Mouse (Mus musculus) brown adipose tissue, adult 24 weeks (tissue): Measurements from ENCODE around the gene Pias4. TPM values are rescaled to one million over a fixed set of nuclear protein-coding genes. Genes with fewer than 3 reads are reported as not detected.

Experiments used
- H3K27ac ChIP-seq: fragments of 200-500 bp; replicated peaks from 2 replicates; pipeline ENCODE4 v1.5.1; 2012; ENCODE audit warnings: low read depth, mild to moderate bottlenecking, low read length
- H3K4me1 ChIP-seq: fragments of 200-500 bp; 2 replicates; pipeline ENCODE4 v1.6.1; 2012; ENCODE audit warnings: low read length, mixed read lengths; ENCODE audit not compliant: control insufficient read depth, insufficient read depth, insufficient read length
- H3K4me3 ChIP-seq: fragments of 200-500 bp; 2 replicates; pipeline ENCODE4 v1.5.1; 2012; ENCODE audit warnings: low read depth, mild to moderate bottlenecking, low read length, moderate library complexity; ENCODE audit not compliant: insufficient read depth
- polyA plus RNA-seq: library from polyadenylated mRNA; stranded (reverse); fragments of >200 nt; gene quantifications from 2 replicates; pipeline ENCODE4 v1.2.4, GENCODE M21; 2012; ENCODE audit not compliant: missing spikeins, insufficient read depth, insufficient read length

The Pias4 gene
- polyA plus RNA-seq, 1 experiment = 10.3 TPM

DNA sequence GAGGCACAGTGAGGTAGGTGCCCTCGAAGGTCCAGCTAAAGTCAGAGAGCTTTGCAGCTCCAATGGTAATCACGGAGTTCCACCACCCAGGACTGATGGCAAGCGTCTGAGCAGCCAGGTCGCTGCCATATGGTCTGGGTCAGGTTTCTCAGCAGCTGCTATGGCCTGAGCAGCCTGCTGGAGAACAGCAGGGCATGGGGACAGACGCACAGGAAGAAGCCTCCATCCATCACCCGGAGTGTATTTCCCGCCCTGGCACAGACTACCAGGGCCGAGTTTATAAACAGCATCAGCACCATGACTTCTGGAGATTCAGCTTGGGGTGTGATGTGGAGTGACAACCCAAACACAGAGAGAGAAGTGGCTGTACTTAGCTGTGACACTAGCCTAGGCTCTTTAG, 2.6 kb downstream of the Pias4 start:
- H3K4me3 ChIP-seq = no peak overlapping the region
- H3K27ac ChIP-seq = no peak overlapping the region
- H3K4me1 ChIP-seq = peaks cover 17% of the 10 kb centered on the region

DNA sequence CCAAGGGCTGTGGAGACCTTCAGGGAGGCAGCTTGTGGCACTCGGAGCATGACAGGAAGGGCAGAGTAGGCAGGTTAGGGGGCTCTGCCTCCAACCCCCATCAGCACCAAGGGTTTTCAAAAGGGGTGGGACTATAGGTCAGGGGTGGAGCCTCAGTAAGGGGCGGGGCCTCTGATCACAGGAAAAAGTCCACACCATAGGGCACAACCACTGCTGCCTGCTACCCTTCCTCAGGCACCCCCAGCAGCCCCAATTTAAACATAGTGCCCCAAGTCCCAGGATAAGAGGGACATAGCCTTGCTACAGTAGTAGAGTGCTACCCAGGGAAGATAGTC, 5.4 kb downstream of the Pias4 start:
- peaks cover 17% of the 10 kb centered on the region for H3K4me1 ChIP-seq
- no peak overlapping the region for H3K4me3 ChIP-seq
- no peak overlapping the region for H3K27ac ChIP-seq

DNA sequence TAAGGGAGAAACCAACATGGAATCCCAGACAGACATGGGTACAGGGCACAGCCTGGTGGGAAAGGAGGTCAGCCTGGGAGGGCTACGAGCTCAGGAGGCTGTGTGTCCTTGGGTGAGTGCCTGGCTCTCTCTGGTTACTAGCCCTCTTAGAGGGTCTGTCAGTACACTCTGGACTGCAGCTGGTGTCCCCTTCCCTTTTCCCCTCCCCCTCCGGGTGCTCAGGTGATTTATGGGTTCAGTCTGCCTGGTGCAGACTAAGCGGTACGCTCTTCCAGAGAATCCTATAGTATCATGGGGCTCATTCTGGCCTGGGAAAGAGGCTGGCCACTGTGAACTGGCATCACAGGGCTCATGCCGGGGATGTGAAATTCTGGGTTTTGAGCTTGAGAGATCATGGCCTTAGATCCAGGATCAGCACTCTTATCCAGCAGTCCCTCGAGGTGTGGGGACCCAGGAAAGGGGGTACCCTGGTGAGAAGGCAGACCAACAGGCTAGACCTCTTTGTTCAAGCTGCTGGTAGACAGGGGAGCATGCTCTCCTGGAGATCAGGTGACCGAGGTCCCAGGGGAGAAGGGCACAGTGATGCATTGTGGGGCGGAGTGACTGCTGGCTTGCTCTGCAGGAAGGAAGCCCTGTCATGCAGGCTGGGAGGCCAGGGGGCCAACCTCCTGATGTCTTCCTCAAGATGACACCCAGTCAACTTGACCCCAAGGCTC, 6.0 kb downstream of the Pias4 start:
- Histone ChIP-seq H3K27ac (no peak overlapping the region), H3K4me3 (no peak overlapping the region), H3K4me1 (peaks cover 15% of the 10 kb centered on the region)

DNA sequence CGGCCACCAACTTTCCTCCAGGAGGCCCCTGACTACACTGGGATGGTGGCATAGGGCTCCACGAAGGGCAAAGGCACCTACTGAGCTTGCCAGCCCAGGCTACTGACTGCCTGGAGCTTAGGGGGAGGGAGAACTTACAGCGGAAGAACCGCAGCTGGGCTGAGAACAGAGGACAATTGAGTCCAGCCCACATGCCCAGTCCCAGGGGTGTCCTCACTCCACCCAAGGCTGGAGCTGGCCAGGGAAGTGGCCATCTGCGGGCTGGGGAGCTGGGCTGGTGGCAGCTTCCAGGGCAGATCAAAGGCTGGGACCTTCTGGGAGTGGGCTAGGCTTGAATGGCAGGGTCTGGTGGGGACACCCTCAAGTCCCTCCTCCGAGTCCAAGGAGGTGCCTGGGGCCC, 13.0 kb downstream of the Pias4 start:
- Histone ChIP-seq H3K4me1 (no peaks in the 10 kb centered on the region), H3K27ac (no peak overlapping the region), H3K4me3 (no peak overlapping the region)

DNA sequence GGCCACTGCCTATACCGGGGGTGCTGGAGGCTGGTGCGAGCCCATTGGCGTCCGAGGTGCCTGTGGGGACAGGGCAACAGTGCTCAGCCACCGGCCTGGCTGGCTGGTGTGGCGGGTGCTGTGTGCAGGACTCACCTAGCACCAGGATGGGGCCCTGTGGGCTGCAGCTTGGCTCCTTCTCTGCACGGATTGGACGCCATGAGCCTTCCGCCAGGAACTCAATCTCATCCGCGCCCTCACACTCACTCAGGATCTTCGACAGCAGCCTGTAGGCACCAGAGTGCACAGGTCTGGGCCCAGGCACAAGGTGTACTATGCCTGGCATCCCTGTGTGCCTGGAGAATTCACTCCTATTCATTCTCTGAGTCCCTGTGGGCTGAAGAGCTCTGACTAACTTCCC, 13.4 kb downstream of the Pias4 start:
- Histone ChIP-seq H3K27ac (no peak overlapping the region), H3K4me3 (no peak overlapping the region), H3K4me1 (no peaks in the 10 kb centered on the region)

DNA sequence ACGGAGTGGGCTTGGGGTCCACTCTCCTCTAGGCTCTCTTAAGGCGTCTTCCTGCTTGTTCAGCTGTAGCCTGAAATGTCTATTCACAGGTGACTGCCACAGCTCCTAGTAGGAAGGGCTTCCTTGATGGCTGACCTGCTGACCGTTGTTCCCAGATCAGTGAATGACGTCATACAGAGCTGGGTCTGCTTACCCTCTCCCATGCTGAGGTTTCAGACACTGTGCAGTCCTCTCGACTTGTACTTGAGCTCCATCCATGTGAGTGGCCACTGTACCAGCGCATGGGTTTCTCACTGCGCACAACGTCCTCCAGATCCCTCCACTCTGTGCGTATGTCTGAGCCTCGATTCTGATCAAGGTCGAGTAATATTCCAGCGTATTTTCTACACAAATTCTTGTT, 15.1 kb downstream of the Pias4 start:
- no peak overlapping the region for H3K4me3 ChIP-seq
- H3K4me1 ChIP-seq = no peaks in the 10 kb centered on the region
- H3K27ac ChIP-seq = no peak overlapping the region

DNA sequence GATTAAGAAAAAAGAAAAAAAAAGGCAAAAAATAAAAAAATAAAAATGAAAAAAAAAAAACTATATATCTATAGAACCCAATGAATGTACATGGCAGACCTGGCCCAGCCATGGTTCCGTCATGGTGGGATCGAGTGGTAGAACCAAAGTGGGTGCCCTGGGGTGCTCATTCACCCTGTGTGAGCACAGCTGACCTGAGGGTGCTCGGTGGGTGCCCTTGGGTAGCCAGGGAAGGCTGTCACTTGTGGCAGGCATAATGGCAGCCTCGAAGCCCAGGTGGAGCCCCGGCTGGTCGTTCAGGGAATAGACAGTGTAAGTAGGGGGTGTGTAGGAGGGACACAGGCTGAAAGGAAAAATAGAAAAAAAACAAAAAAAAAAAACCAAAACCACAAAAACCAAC, 16.5 kb downstream of the Pias4 start:
- Histone ChIP-seq H3K27ac (no peak overlapping the region), H3K4me1 (no peaks in the 10 kb centered on the region), H3K4me3 (no peak overlapping the region)

DNA sequence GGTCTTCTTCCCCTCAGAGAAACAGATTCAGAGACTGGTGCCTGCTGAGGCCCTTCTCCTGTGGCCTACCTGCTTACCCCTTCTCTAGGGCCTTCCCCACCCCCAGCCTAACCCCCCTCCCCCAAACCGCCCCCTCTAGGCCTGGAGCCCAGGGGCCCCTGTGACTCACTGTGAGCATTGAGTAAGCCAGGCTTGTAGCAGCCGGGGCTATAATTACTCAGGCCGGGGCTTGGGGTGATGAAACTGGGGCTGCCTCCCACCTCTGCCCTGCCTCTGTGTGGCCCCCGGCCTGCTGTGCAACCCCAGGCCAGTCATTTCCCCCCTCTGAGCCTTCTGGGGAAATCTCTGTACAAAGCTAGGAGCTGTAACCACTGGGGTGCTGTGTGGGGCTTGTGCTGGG, 21.4 kb downstream of the Pias4 start:
- Histone ChIP-seq H3K4me1 (peaks cover 24% of the 10 kb centered on the region), H3K4me3 (no peak overlapping the region), H3K27ac (peak overlapping the region; percentile 51; the same call in 1 of the 2 replicates)

DNA sequence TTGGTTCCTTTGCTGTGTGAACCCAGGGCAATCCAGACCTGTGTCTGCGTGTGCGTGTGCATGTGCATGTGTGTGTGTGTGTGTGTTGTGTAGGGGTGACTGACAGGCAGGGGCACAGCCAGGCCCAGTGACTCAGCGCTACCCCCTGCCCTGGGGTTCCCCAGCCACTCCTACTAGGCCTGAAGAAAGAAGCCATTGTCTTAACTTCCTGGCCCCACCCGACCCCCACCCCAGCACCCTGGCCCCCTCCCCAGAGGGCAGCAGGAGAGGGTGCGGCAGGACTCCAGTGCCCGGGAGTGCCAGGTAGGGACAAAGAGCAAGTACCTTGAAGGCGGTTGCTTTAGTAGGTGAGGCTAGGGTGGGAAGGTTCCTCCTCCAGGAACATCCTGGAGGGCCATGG, 21.9 kb downstream of the Pias4 start:
- peak overlapping the region; percentile 51 for H3K27ac ChIP-seq
- no peak overlapping the region for H3K4me3 ChIP-seq

DNA sequence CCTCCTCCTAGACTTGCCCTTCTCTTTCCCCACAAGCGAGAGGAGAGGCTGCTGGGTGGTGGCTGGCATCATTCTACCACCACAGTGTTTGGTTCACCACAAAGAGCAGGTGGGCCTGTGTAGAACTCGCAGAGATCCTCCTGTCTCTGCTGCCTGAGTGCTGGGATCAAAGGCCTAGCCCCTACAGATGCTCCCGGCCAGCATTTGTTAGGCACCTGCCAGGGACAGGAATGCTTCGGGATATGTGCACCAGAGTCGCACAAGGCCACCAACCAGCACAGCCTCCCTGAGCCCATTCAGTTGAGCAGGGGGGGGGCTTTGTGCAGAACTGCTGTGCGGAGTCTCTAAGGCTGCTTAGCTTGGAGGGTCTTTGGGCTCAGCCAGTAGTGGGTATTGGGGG, 22.4 kb downstream of the Pias4 start:
- H3K27ac ChIP-seq = 0 out of 2 replicates have a peak overlapping the region, but pooled peaks have one; percentile 12
- no peak overlapping the region for H3K4me3 ChIP-seq
- peaks cover 26% of the 10 kb centered on the region for H3K4me1 ChIP-seq

More for the DNA sequence above, 21.9 kb downstream of the Pias4 start:
- peaks cover 24% of the 10 kb centered on the region for H3K4me1 ChIP-seq

DNA sequence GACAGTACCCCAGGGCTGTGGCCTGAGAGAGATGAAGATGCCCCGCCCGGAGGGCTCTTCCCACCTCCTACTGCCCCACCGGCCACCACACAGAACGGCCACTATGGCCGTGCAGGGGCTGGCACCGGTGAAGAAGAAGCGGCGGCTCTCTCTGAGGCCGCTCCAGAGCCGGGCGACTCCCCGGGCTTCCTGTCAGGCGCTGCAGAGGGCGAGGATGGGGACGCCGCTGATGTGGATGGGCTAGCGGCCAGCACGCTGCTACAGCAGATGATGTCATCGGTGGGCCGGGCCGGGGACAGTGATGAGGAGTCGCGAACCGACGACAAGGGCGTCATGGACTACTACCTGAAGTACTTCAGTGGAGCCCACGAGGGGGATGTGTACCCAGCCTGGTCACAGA, 23.1 kb downstream of the Pias4 start:
- Histone ChIP-seq H3K27ac (no peak overlapping the region), H3K4me3 (no peak overlapping the region), H3K4me1 (peaks cover 30% of the 10 kb centered on the region)

DNA sequence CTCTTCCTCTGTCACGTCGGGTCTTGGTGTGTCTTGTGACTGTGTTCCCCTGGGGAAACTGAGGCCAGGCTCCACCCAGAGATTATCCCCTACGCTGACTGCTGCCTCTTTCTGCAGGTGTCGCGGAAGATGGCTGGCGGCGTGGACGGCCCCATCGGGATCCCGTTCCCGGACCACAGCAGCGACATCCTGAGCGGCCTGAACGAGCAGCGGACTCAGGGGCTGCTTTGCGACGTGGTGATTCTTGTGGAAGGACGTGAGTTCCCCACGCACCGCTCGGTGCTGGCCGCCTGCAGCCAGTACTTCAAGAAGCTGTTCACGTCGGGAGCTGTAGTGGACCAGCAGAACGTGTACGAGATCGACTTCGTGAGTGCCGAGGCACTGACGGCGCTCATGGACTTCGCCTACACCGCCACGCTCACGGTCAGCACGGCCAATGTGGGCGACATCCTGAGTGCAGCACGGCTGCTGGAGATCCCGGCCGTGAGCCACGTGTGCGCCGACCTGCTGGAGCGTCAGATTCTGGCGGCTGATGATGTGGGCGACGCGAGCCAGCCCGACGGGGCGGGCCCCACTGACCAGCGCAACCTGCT, 23.8 kb downstream of the Pias4 start:
- no peak overlapping the region for H3K4me3 ChIP-seq
- no peak overlapping the region for H3K27ac ChIP-seq
- peaks cover 35% of the 10 kb centered on the region for H3K4me1 ChIP-seq

DNA sequence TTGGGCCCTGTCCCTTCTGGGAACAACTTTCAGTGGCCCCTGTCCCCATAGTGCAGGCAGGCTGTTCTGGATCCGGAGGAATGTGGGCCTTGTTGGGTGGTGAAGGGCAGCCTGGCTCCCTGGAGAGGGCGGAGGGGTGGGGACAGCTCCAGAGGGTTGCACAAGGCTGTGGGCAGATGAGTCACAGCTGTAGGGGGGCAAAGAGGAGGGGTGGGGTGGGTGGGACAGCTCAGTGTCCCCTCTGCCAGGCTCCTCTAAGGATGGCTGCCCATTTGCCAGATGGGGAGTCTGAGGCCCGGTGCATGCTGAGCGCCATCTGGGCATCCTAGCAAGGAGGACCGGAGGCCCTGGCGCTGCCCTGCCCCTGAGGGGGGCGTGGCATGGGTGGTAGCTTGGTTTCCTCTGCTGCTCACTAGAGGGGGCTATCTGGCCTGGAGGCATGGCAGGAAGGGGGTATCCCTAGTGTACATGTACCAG, 24.5 kb downstream of the Pias4 start:
- no peak overlapping the region for H3K4me3 ChIP-seq
- peaks cover 37% of the 10 kb centered on the region for H3K4me1 ChIP-seq
- H3K27ac ChIP-seq = peak overlapping the region; percentile 21; the same call in 1 of the 2 replicates

DNA sequence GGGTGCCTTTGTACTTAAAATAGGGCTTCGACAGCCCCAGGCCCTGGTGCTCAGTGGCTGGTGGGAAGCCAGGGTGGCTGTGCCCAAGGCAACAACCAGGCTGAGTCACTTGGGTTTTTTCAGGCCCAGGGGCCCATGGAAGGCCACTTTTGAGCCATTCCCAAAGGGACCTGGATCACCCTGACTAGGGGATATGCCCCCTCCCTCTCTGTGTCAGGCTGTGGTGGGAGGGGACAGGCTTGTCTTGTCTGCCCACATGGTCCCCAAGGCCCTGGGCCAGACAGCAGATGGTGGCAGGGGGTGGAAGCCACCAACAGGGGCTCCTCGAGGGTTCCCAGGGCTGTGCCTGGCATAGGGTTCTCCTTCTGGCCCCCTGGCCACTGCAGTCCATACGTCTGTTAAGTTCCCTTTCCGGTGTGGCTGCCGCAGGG, 25.2 kb downstream of the Pias4 start:
- Histone ChIP-seq H3K4me1 (peaks cover 37% of the 10 kb centered on the region), H3K4me3 (no peak overlapping the region), H3K27ac (peak overlapping the region; percentile 21; the same call in 1 of the 2 replicates)

DNA sequence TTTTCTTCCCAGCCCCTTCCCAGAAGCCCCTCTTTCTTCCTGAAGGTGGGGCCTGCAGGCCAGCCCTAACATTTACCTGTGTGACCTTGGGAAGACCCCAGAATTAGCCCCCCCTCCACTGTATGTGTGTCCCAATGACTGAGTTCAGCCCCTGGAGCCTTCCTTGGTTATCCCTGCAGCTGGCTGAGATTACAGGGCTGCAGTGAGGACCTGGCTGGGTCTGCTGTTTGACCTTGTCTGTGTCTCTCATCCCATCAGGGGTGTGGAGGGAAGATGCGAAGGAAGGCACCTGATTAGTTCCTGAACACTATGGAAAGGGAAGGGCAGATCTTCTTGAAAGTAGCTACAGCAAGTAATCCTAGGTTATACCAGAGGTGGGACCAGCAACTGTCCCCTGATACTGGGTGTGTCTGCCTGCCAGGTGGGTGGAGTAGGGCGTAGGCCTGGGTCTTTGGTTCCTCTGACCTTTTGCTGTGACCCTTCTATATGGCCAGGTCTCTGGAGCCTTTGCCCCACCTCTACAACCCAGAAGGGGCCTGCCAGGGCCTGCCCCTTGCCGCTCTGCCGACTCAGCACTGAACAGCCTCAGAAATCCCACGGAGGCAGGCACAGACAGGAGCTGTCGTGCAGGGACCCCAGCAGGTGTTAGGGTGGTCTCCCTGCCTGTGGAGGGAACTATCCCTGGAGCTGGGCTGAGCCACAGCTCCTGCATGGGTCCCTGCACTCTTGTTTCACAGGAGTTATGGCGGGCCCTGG, 26.1 kb downstream of the Pias4 start:
- Histone ChIP-seq H3K27ac (peak overlapping the region; percentile 28), H3K4me3 (peak overlapping the region; percentile 94; the same call in 1 of the 2 replicates), H3K4me1 (peaks cover 37% of the 10 kb centered on the region)
